Mouse (Mus musculus): ENCODE measurements around the gene Trim23. TPM values are rescaled to one million over a fixed set of nuclear protein-coding genes. Genes with fewer than 3 reads are reported as not detected.

The Trim23 gene
- polyA plus RNA-seq (2015; fragmentation: Nextera tagmentation; extraction: Ambion mirVana) = 28.4 and 33.9 TPM in 2 replicates

DNA sequence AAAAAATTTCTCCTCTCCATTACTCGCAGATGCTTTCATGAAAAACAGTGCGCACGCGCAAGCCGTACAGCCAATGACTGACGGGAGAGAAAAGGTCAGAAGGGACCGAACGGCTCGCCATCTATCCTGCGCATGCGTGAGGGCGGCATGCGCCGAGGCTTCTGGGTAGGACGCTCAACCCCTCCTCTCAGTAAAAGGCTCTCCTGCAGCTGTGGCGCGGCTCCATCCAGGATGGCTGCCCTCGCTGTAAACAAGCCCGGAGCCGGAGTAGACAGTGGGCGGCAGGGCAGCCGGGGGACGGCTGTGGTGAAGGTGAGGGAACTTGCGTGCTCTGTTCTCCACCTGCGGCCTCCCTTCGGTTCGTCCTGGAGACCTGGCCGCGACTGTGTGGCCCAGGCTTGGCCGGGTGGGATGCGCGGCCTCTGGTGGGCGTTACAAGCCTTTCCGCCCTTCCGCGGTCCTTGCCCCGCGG, at the start of gene Trim23:
Trim23 (plus strand) TSS at position 148 of the 472 bp plus-strand sequence.
- H3K36me3 ChIP-seq (ENCODE audit: poor library complexity, severe bottlenecking) = peaks cover 18% of the 10 kb centered on the region
- peak within 1 kb of the TSS; percentile 65 for H3K27ac ChIP-seq
- peak within 1 kb of the TSS; percentile 90 for H3K4me3 ChIP-seq
- H3K4me2 ChIP-seq = peak within 1 kb of the TSS; percentile 84
- peak within 1 kb of the TSS; percentile 89 for H3K9ac ChIP-seq
- H3K27me3 ChIP-seq = no peaks in the 10 kb centered on the region
- peak; percentile 99 for ATAC-seq
- no peaks in the 10 kb centered on the region for H3K9me3 ChIP-seq (replicated peaks)
- peaks cover 19% of the 10 kb centered on the region for H3K4me1 ChIP-seq
- WGBS = under 1% methylated on average over 38 of the region's 38 CpGs

DNA sequence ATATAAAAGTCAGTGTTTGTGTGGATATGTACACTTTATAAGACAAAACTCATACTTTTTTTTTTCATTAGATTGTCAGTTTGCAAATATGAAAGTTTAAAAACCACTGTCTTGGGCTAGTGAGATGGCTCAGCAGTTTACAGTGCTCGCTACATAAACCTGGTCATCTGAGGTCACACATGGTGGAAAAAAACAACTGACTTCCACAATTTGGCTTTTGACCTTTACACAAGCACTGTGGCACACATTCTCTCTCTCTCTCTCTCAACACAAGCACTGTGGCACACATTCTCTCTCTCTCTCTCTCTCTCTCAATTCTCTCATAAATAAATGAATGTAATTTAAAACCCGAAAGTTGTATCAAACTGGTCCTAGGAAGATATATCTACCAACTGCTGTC, 46.0 kb upstream of the Trim23 start:
- no peak overlapping the region for H3K9ac ChIP-seq
- no peak overlapping the region for H3K4me3 ChIP-seq
- ATAC-seq = no peak
- 95% methylated on average over 2 of the region's 2 CpGs for WGBS
- H3K27ac ChIP-seq = no peak overlapping the region
- H3K9me3 ChIP-seq (replicated peaks) = no peaks in the 10 kb centered on the region
- no peaks in the 10 kb centered on the region for H3K27me3 ChIP-seq
- no peak overlapping the region for H3K4me2 ChIP-seq
- peaks cover 64% of the 10 kb centered on the region for H3K36me3 ChIP-seq (ENCODE audit: poor library complexity, severe bottlenecking)
- H3K4me1 ChIP-seq = peaks cover 13% of the 10 kb centered on the region

GRCm38 (mm10) chr13:104134510-104135085, 44.0 kb upstream of the Trim23 start:
- Histone ChIP-seq H3K4me2 (no peak overlapping the region), H3K9me3 (replicated peaks) (no peaks in the 10 kb centered on the region), H3K4me3 (no peak overlapping the region), H3K27ac (0 out of 2 replicates have a peak overlapping the region, but pooled peaks have one; percentile 10), H3K36me3 (ENCODE audit: poor library complexity, severe bottlenecking) (peaks cover 64% of the 10 kb centered on the region), H3K9ac (no peak overlapping the region), H3K27me3 (no peaks in the 10 kb centered on the region), H3K4me1 (peaks cover 13% of the 10 kb centered on the region)
- ATAC-seq = peak; percentile 60; the same call in 1 of the 2 replicates
- WGBS = 41% methylated on average over 4 of the region's 4 CpGs

- Histone ChIP-seq H3K4me1 (peaks cover 7% of the 10 kb centered on the region), H3K27me3 (no peaks in the 10 kb centered on the region), H3K27ac (no peak overlapping the region), H3K36me3 (ENCODE audit: poor library complexity, severe bottlenecking) (peaks cover 79% of the 10 kb centered on the region), H3K9ac (no peak overlapping the region), H3K4me3 (no peak overlapping the region), H3K4me2 (no peak overlapping the region), H3K9me3 (replicated peaks) (no peaks in the 10 kb centered on the region)
- WGBS = 40% methylated on average over 13 of the region's 13 CpGs
- ATAC-seq = peak; percentile 72
Observed at GRCm38 (mm10) chr13:104139369-104140209, 39.0 kb upstream of the Trim23 start.

DNA sequence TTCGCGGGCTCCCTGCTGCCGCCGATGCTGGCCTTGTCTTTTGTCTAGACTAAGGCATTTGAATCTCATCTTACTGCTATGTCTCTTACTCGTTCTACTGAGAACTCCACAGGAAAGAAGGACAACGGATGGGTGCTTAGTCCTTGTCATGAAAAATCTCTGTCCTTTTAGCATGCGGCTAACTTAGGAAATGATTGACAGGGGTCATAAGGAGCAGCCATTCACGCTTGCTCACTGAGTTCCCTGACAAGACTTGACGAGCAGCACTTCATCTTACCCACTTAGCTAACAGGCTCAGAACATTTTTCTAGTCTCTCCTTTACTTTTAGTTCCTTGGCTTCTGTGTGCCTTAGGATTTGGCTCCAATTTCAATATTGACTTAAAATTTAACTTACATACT, 33.7 kb upstream of the Trim23 start:
- H3K4me3 ChIP-seq = no peak overlapping the region
- 80% methylated on average over 9 of the region's 9 CpGs for WGBS
- no peaks in the 10 kb centered on the region for H3K27me3 ChIP-seq
- H3K4me2 ChIP-seq = no peak overlapping the region
- no peak for ATAC-seq
- H3K9ac ChIP-seq = no peak overlapping the region
- no peaks in the 10 kb centered on the region for H3K9me3 ChIP-seq (replicated peaks)
- H3K4me1 ChIP-seq = no peaks in the 10 kb centered on the region
- peaks cover 94% of the 10 kb centered on the region for H3K36me3 ChIP-seq (ENCODE audit: poor library complexity, severe bottlenecking)
- H3K27ac ChIP-seq = no peak overlapping the region

DNA sequence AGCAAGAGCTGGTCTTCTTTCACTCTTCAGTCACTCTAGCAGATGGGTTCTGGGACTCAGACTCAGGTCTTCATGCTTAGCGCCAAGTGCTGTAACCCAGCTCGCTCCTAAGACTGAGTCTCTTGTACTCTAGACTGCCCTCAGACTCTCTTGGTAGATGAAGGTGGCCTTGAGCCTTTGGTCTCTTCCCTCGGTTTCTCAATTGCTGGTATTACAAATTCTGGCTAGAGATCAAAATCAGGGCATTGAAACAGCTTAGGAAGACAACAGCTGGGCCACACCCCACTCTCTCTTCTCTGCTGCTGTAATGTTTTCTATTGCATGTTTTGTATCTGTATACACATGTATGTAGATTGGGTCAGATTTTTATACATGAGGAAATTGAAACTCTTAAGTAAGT, 33.0 kb upstream of the Trim23 start:
- 90% methylated on average over 3 of the region's 3 CpGs for WGBS

GRCm38 (mm10) chr13:104154180-104154579, 24.4 kb upstream of the Trim23 start:
- no peak for ATAC-seq
- Histone ChIP-seq H3K4me2 (no peak overlapping the region), H3K9ac (no peak overlapping the region), H3K9me3 (replicated peaks) (no peaks in the 10 kb centered on the region), H3K36me3 (ENCODE audit: poor library complexity, severe bottlenecking) (peaks cover 53% of the 10 kb centered on the region), H3K27me3 (no peaks in the 10 kb centered on the region), H3K4me3 (no peak overlapping the region), H3K27ac (no peak overlapping the region), H3K4me1 (no peaks in the 10 kb centered on the region)
- 97% methylated on average over 5 of the region's 5 CpGs for WGBS

More for the DNA sequence above, 33.0 kb upstream of the Trim23 start:
- H3K27me3 ChIP-seq = no peaks in the 10 kb centered on the region
- H3K36me3 ChIP-seq (ENCODE audit: poor library complexity, severe bottlenecking) = peaks cover 88% of the 10 kb centered on the region
- no peak overlapping the region for H3K9ac ChIP-seq
- no peak for ATAC-seq
- no peak overlapping the region for H3K27ac ChIP-seq
- H3K4me2 ChIP-seq = no peak overlapping the region
- H3K4me3 ChIP-seq = no peak overlapping the region
- no peaks in the 10 kb centered on the region for H3K4me1 ChIP-seq
- no peaks in the 10 kb centered on the region for H3K9me3 ChIP-seq (replicated peaks)

DNA sequence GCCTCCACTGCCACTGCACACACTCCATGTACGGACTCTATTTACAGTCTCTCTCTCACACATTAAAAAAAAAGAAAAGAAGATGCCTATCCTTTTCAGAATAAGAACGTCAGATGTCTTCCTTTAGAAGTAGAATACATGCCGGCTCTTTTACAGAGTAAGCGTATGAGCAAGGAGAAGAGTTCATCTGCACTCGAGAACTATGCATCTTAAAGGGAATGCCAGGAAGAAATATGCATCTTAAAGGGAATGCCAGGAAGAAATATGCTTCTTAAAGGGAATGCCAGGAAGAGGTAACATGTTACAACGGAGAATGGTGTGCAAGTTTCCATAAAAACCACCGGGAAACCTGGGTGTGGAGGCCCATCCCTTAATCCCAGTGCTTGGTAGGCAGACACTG, 23.5 kb upstream of the Trim23 start:
- no peak overlapping the region for H3K4me3 ChIP-seq
- H3K27me3 ChIP-seq = no peaks in the 10 kb centered on the region
- 95% methylated on average over 7 of the region's 7 CpGs for WGBS
- no peak overlapping the region for H3K27ac ChIP-seq
- H3K9ac ChIP-seq = no peak overlapping the region
- no peaks in the 10 kb centered on the region for H3K9me3 ChIP-seq (replicated peaks)
- no peak overlapping the region for H3K4me2 ChIP-seq
- no peaks in the 10 kb centered on the region for H3K4me1 ChIP-seq
- ATAC-seq = no peak
- peaks cover 54% of the 10 kb centered on the region for H3K36me3 ChIP-seq (ENCODE audit: poor library complexity, severe bottlenecking)

GRCm38 (mm10) chr13:104155686-104156085, 22.9 kb upstream of the Trim23 start:
- no peak for ATAC-seq
- Histone ChIP-seq H3K27me3 (no peaks in the 10 kb centered on the region), H3K4me2 (no peak overlapping the region), H3K9me3 (replicated peaks) (no peaks in the 10 kb centered on the region), H3K27ac (no peak overlapping the region), H3K4me3 (no peak overlapping the region), H3K4me1 (no peaks in the 10 kb centered on the region), H3K9ac (no peak overlapping the region), H3K36me3 (ENCODE audit: poor library complexity, severe bottlenecking) (peaks cover 59% of the 10 kb centered on the region)
- 80% methylated on average over 1 of the region's 1 CpGs for WGBS

GRCm38 (mm10) chr13:104171711-104172110, 6.9 kb upstream of the Trim23 start:
- H3K9ac ChIP-seq = no peak overlapping the region
- peaks cover 27% of the 10 kb centered on the region for H3K36me3 ChIP-seq (ENCODE audit: poor library complexity, severe bottlenecking)
- H3K9me3 ChIP-seq (replicated peaks) = no peaks in the 10 kb centered on the region
- ATAC-seq = no peak
- no peak overlapping the region for H3K4me2 ChIP-seq
- WGBS = 96% methylated on average over 5 of the region's 5 CpGs
- no peak overlapping the region for H3K4me3 ChIP-seq
- peaks cover 4% of the 10 kb centered on the region for H3K4me1 ChIP-seq
- H3K27me3 ChIP-seq = no peaks in the 10 kb centered on the region
- H3K27ac ChIP-seq = no peak overlapping the region

GRCm38 (mm10) chr13:104172498-104172897, 6.1 kb upstream of the Trim23 start:
- peaks cover 10% of the 10 kb centered on the region for H3K4me1 ChIP-seq
- H3K4me2 ChIP-seq = no peak overlapping the region
- no peaks in the 10 kb centered on the region for H3K27me3 ChIP-seq
- peaks cover 20% of the 10 kb centered on the region for H3K36me3 ChIP-seq (ENCODE audit: poor library complexity, severe bottlenecking)
- ATAC-seq = no peak
- H3K9me3 ChIP-seq (replicated peaks) = no peaks in the 10 kb centered on the region
- no peak overlapping the region for H3K4me3 ChIP-seq
- no peak overlapping the region for H3K27ac ChIP-seq
- H3K9ac ChIP-seq = no peak overlapping the region

DNA sequence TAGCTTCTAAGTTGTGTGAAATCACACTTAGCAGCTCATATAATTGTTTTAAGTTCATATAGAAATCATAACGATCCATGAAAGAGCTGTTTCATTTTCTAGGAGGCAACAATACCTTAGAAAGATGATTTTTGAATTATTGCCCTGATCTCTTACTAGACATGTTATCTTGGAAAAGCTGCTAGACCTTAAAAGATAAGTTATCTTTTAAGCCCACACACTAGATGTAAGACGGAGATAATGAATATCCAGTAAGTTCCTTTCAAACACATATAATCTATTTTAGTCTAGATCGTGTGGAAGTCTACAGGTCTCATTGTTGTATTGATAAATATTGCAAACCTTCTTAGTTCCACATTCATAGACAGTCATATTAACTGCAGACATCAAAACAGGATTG, 1.7 kb upstream of the Trim23 start:
- WGBS = 80% methylated on average over 3 of the region's 3 CpGs

More for the DNA sequence above, 1.7 kb upstream of the Trim23 start:
- Histone ChIP-seq H3K9me3 (replicated peaks) (no peaks in the 10 kb centered on the region), H3K9ac (peak overlapping the region; percentile 57), H3K4me1 (peaks cover 19% of the 10 kb centered on the region), H3K4me2 (peak overlapping the region; percentile 64), H3K4me3 (peak overlapping the region; percentile 90), H3K27me3 (no peaks in the 10 kb centered on the region), H3K36me3 (ENCODE audit: poor library complexity, severe bottlenecking) (peaks cover 9% of the 10 kb centered on the region), H3K27ac (no peak overlapping the region)
- ATAC-seq = no peak

Measured in forebrain, embryonic 13.5 days (tissue).